Mouse (Mus musculus) limb, embryonic 11.5 days (tissue): ENCODE data around the gene Arhgef10l. TPM values are rescaled to one million over a fixed set of nuclear protein-coding genes. Genes with fewer than 3 reads are reported as not detected.
"Not testable (repeated sequence)": the region's sequence is repeated elsewhere in the genome, so short reads cannot be mapped to it uniquely, and the experiment has no call there.

Experiments
- ATAC-seq: fragments of 200-750 bp; cut with Nextera tagmentation; 2 replicates; pipeline ENCODE4 v1.8.0; 2017; ENCODE audit warnings: low read depth; ENCODE audit not compliant: insufficient number of reproducible peaks, low FRiP score, low TSS enrichment
- DNase-seq: peaks from one replicate; pipeline ENCODE4 v3.0.0-alpha.2; 2015; ENCODE audit warnings: low spot score
- H3K27ac ChIP-seq: fragments of 300-500 bp; sonication (generic); replicated peaks from 2 replicates; pipeline ENCODE4 v1.5.1; 2014; ENCODE audit warnings: low read depth, mild to moderate bottlenecking, low read length
- H3K27me3 ChIP-seq: fragments of 300-500 bp; sonication (generic); 2 replicates; pipeline ENCODE4 v1.6.1; 2014; ENCODE audit warnings: mild to moderate bottlenecking, low read length, mixed read lengths; ENCODE audit not compliant: control insufficient read depth, insufficient read depth
- H3K36me3 ChIP-seq: fragments of 300-500 bp; sonication (generic); 2 replicates; pipeline ENCODE4 v1.6.1; 2014; ENCODE audit warnings: mild to moderate bottlenecking, low read length, moderate library complexity, mixed read lengths; ENCODE audit not compliant: control insufficient read depth, insufficient read depth
- H3K4me1 ChIP-seq: fragments of 300-500 bp; sonication (generic); 2 replicates; pipeline ENCODE4 v1.6.1; 2014; ENCODE audit warnings: low read length, mixed read lengths; ENCODE audit not compliant: control insufficient read depth, insufficient read depth
- H3K4me2 ChIP-seq: fragments of 300-500 bp; sonication (generic); 2 replicates; pipeline ENCODE4 v1.6.1; 2014; ENCODE audit warnings: low read depth, mild to moderate bottlenecking, moderate library complexity; ENCODE audit not compliant: severe bottlenecking
- H3K4me3 ChIP-seq: fragments of 300-500 bp; sonication (generic); 2 replicates; pipeline ENCODE4 v1.5.1; 2014; ENCODE audit warnings: low read depth, low read length
- H3K9ac ChIP-seq: fragments of 300-500 bp; sonication (generic); 2 replicates; pipeline ENCODE4 v1.6.1; 2014; ENCODE audit warnings: mild to moderate bottlenecking, low read length
- H3K9me3 ChIP-seq: fragments of 300-500 bp; sonication (generic); 2 replicates; pipeline ENCODE4 v1.6.1; 2016; ENCODE audit warnings: low read length; ENCODE audit not compliant: control insufficient read depth
- WGBS: fragments of 180-500 bp; shearing (Covaris S2); extraction: QIAGEN DNeasy Blood & Tissue Kit; methylation state at CpG from one replicate; pipeline ENCODE4 v1.1.7; 2014; 5-methylcytosine and 5-hydroxymethylcytosine counted together
- polyA plus RNA-seq: library from polyadenylated mRNA; unstranded; fragments of >200 nt; fragmentation: Nextera tagmentation; extraction: Ambion mirVana; gene quantifications from 2 replicates; pipeline ENCODE4 v1.2.1, GENCODE M21; 2014

The Arhgef10l gene
- polyA plus RNA-seq, 1 experiment from 2014 or later: 11.8 TPM

GRCm38 (mm10) chr4:140567911-140568480 is 97.8 kb downstream of the Arhgef10l start:
- Histone ChIP-seq H3K4me3 (no peak overlapping the region), H3K4me2 (no peak overlapping the region), H3K9me3 (no peaks in the 10 kb centered on the region), H3K9ac (no peak overlapping the region), H3K36me3 (peaks cover 17% of the 10 kb centered on the region; the same call in 1 of the 2 replicates), H3K27ac (no peak overlapping the region), H3K27me3 (no peaks in the 10 kb centered on the region), H3K4me1 (no peaks in the 10 kb centered on the region)
- DNase-seq (no peak), ATAC-seq (no peak)
- 91% methylated on average over 11 of the region's 11 CpGs for WGBS

GRCm38 (mm10) chr4:140566785-140567184 is 99.0 kb downstream of the Arhgef10l start:
- H3K27ac ChIP-seq: no peak overlapping the region
- H3K4me3 ChIP-seq: no peak overlapping the region
- 91% methylated on average over 14 of the region's 14 CpGs for WGBS
- no peak for DNase-seq
- H3K9me3 ChIP-seq: no peaks in the 10 kb centered on the region; the same call in 1 of the 2 replicates
- H3K9ac ChIP-seq: no peak overlapping the region
- H3K36me3 ChIP-seq: peaks cover 26% of the 10 kb centered on the region; the same call in 1 of the 2 replicates
- H3K27me3 ChIP-seq: no peaks in the 10 kb centered on the region
- H3K4me1 ChIP-seq: no peaks in the 10 kb centered on the region
- H3K4me2 ChIP-seq: no peak overlapping the region
- no peak for ATAC-seq

GRCm38 (mm10) chr4:140564459-140564858 is 101.4 kb downstream of the Arhgef10l start:
- not testable (repeated sequence) for H3K9me3 ChIP-seq, H3K4me1 ChIP-seq, H3K27ac ChIP-seq, DNase-seq, H3K9ac ChIP-seq, H3K27me3 ChIP-seq, H3K4me2 ChIP-seq, ATAC-seq, H3K4me3 ChIP-seq
- WGBS: 81% methylated on average over 1 of the region's 1 CpGs
- H3K36me3 ChIP-seq: peaks cover 28% of the 10 kb centered on the region; the same call in 1 of the 2 replicates

GRCm38 (mm10) chr4:140562461-140563178 is 103.2 kb downstream of the Arhgef10l start:
- Histone ChIP-seq H3K27me3 (no peaks in the 10 kb centered on the region), H3K4me1 (no peaks in the 10 kb centered on the region), H3K36me3 (peaks cover 23% of the 10 kb centered on the region; the same call in 1 of the 2 replicates), H3K9me3 (no peaks in the 10 kb centered on the region; the same call in 1 of the 2 replicates), H3K27ac (no peak overlapping the region), H3K4me3 (no peak overlapping the region), H3K9ac (no peak overlapping the region), H3K4me2 (no peak overlapping the region)
- ATAC-seq: no peak
- WGBS: 86% methylated on average over 10 of the region's 10 CpGs
- DNase-seq: no peak

- Histone ChIP-seq H3K4me1 (no peaks in the 10 kb centered on the region), H3K9ac (no peak overlapping the region), H3K27me3 (no peaks in the 10 kb centered on the region), H3K9me3 (no peaks in the 10 kb centered on the region; the same call in 1 of the 2 replicates), H3K4me2 (no peak overlapping the region), H3K4me3 (no peak overlapping the region), H3K27ac (no peak overlapping the region), H3K36me3 (peaks cover 22% of the 10 kb centered on the region; the same call in 1 of the 2 replicates)
- WGBS: 93% methylated on average over 3 of the region's 3 CpGs
- no peak for ATAC-seq
- no peak for DNase-seq
Observed at GRCm38 (mm10) chr4:140561744-140562143, 104.1 kb downstream of the Arhgef10l start.

GRCm38 (mm10) chr4:140559862-140560261 is 106.0 kb downstream of the Arhgef10l start:
- no peak overlapping the region for H3K9ac ChIP-seq
- H3K36me3 ChIP-seq: peaks cover 19% of the 10 kb centered on the region; the same call in 1 of the 2 replicates
- no peaks in the 10 kb centered on the region for H3K4me1 ChIP-seq
- H3K27me3 ChIP-seq: no peaks in the 10 kb centered on the region
- 78% methylated on average over 4 of the region's 4 CpGs for WGBS
- H3K4me3 ChIP-seq: no peak overlapping the region
- H3K9me3 ChIP-seq: no peaks in the 10 kb centered on the region; the same call in 1 of the 2 replicates
- DNase-seq (no peak), ATAC-seq (no peak)
- no peak overlapping the region for H3K4me2 ChIP-seq
- no peak overlapping the region for H3K27ac ChIP-seq

DNA sequence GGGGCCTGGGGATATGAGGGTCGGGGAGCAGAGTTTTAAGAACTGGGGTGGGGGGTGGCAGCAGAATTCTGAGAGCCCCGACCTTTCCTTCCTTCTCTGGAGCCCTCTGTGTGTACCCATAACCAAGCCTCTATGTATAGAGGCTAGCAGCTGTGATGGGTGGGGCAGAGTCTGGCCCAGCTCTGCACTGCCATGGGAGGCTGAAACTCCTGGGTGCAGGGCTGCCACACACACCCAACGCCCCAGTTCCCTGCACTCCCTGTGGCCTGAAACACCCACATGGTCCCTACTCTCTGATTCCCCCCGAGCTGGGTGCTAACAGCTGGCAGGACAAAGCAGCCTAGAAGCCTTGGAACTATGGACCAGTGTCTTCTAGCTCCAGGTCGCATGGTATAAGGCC is 107.6 kb downstream of the Arhgef10l start:
- 81% methylated on average over 5 of the region's 5 CpGs for WGBS
- Histone ChIP-seq H3K4me2 (no peak overlapping the region), H3K27me3 (no peaks in the 10 kb centered on the region), H3K27ac (no peak overlapping the region), H3K9me3 (no peaks in the 10 kb centered on the region; the same call in 1 of the 2 replicates), H3K9ac (no peak overlapping the region), H3K4me1 (no peaks in the 10 kb centered on the region), H3K4me3 (no peak overlapping the region), H3K36me3 (peaks cover 17% of the 10 kb centered on the region; the same call in 1 of the 2 replicates)
- DNase-seq (no peak), ATAC-seq (no peak)

DNA sequence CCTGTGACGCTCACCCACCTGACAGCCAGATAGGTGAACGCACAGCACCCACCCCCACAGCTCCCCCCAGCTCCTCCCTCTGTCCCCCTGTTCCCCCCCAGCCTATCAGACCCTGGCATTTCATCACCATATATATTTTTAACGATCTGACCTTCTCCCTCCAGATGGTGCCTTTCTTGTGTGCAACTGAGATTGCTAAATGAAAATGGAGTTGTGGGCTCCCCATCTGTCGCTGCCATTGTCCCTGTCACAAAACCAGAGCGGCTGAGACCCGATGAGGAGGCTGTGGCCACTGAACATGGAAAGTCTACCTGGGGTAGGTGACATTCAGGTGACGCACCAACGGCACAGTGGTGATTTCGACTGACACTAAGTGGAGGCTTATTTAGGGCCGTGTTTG is 109.3 kb downstream of the Arhgef10l start:
- H3K4me2 ChIP-seq: no peak overlapping the region
- no peaks in the 10 kb centered on the region; the same call in 1 of the 2 replicates for H3K9me3 ChIP-seq
- no peak overlapping the region for H3K27ac ChIP-seq
- no peaks in the 10 kb centered on the region for H3K4me1 ChIP-seq
- H3K4me3 ChIP-seq: no peak overlapping the region
- WGBS: 90% methylated on average over 10 of the region's 10 CpGs
- no peaks in the 10 kb centered on the region for H3K27me3 ChIP-seq
- H3K9ac ChIP-seq: no peak overlapping the region
- H3K36me3 ChIP-seq: peaks cover 6% of the 10 kb centered on the region; the same call in 1 of the 2 replicates
- no peak for ATAC-seq
- no peak for DNase-seq
